Mouse (Mus musculus): ENCODE measurements around the gene Ift74. TPM values are rescaled to one million over a fixed set of nuclear protein-coding genes. Genes with fewer than 3 reads are reported as not detected.
A peak's percentile ranks its signal among the peaks of the same experiment; 100 is the strongest.

Gene Ift74
- polyA plus RNA-seq, 1 experiment, result 13.2 TPM

GRCm38 (mm10) chr4:94738838-94739731 lies 124.8 kb downstream of the Ift74 start, which contains the start of gene Tek:
TSS of gene Tek (plus strand) at chr4:94739289.
- H3K27ac ChIP-seq (ENCODE audit: insufficient read depth, low read length), result peak within 1 kb of the TSS; percentile 13; the same call in 1 of the 2 replicates
- H3K4me1 ChIP-seq (ENCODE audit: control insufficient read depth, insufficient read depth, low read length), result no peaks in the 10 kb centered on the region
- no peak for TF ChIP-seq POLR2A (IDR thresholded peaks at IDR 0.05; ENCODE audit: borderline replicate concordance, insufficient read depth, low read length)
- TF ChIP-seq CTCF (IDR thresholded peaks at IDR 0.05; ENCODE audit: borderline replicate concordance, insufficient read depth, low read depth, low read length), result no peak
- H3K4me3 ChIP-seq (replicated peaks; ENCODE audit: insufficient read depth, low read depth, low read length), result no peak within 1 kb of the TSS
- WGBS, result 54% methylated on average over 16 of the region's 16 CpGs
- H3K27me3 ChIP-seq (ENCODE audit: control insufficient read depth, insufficient read depth, low read length), result no peaks in the 10 kb centered on the region
- no peak for DNase-seq

- DNase-seq, result no peak
- no peak overlapping the region for H3K27ac ChIP-seq (ENCODE audit: insufficient read depth, low read length)
- H3K4me3 ChIP-seq (replicated peaks; ENCODE audit: insufficient read depth, low read depth, low read length), result no peak overlapping the region
- H3K27me3 ChIP-seq (ENCODE audit: control insufficient read depth, insufficient read depth, low read length), result no peaks in the 10 kb centered on the region
- H3K4me1 ChIP-seq (ENCODE audit: control insufficient read depth, insufficient read depth, low read length), result no peaks in the 10 kb centered on the region
- WGBS, result 53% methylated on average over 1 of the region's 1 CpGs
- TF ChIP-seq CTCF (IDR thresholded peaks at IDR 0.05; ENCODE audit: borderline replicate concordance, insufficient read depth, low read depth, low read length) (no peak), POLR2A (IDR thresholded peaks at IDR 0.05; ENCODE audit: borderline replicate concordance, insufficient read depth, low read length) (no peak)
These were observed 127.5 kb downstream of the Ift74 start for GRCm38 (mm10) chr4:94741824-94742223.

Other genes starting within 250 kb of the Ift74 start
- gene Gm10306, start 57.9 kb upstream of the Ift74 start, polyA plus RNA-seq (2012; rRNA removed), result not detected in 2 replicates
- 9.1 TPM in 2 replicates for gene Caap1, start 57.7 kb upstream of the Ift74 start, polyA plus RNA-seq (2012; rRNA removed)
- gene Plaa, start 11.2 kb upstream of the Ift74 start, polyA plus RNA-seq (2012; rRNA removed), result 29.5 and 29.9 TPM in 2 replicates
- not detected in 2 replicates for gene Lrrc19, start 35.7 kb downstream of the Ift74 start, polyA plus RNA-seq (2012; rRNA removed)
- gene Tek, start 124.8 kb downstream of the Ift74 start, polyA plus RNA-seq (2012; rRNA removed), result 7.6 and 8.7 TPM in 2 replicates

Measured in cerebellum, adult 2 months (tissue).